ENCODE assay signal across 8 mouse cellular contexts in the genomic region with DNA sequence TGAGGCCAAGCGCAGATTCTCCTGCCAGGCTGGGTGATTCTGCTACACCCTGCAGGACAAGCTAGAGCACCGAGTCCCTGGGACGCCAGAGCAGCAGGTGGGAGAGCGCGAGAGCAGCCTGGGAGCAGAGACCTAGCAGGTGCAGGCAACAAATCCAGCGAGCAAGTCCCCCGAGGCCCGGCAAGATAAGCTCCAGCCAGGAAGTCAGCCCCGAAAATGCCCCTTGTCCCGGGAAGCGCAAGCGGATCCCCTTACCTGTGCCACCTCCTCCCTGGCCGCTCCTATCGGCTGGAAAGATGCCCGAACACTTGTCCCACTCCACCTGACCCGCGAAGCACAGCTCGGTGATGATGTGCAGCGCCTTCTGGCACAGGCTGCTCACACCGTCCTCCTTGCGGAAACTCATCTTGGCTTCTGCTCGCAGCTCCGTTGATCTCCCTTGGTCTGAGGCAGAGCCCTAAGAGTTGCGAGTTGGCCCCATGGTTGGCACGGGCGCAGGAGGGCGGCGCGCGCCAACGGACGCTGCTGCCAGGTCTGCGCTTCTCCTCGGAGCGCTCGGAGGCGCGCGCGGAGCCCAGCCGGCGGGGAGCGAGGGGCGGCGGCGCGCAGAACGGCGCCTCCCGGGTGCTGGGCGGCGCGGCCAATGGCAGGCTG. TPM values are rescaled to one million over a fixed set of nuclear protein-coding genes. Genes with fewer than 3 reads are reported as not detected.
DNase-seq lines count a peak whose midpoint lies in the region; ATAC-seq and TF ChIP-seq lines count a peak whose summit lies in the region.

Gene Syt10, minus strand, starts transcription at position 497 of the 654 bp plus-strand sequence.

- ATAC-seq in liver, embryonic 11.5 days (replicated peaks; ENCODE audit: low FRiP score) = no peak
- ATAC-seq in heart, embryonic 11.5 days (replicated peaks; ENCODE audit: insufficient number of reproducible peaks, low FRiP score, low TSS enrichment) = peak; percentile 59; the same call in 1 of the 2 replicates
- no peak for ATAC-seq in liver, postnatal 0 days

- peak within 1 kb of the TSS; percentile 61 for H3K4me2 ChIP-seq in liver, embryonic 11.5 days
- peak within 1 kb of the TSS; percentile 97 for H3K4me2 ChIP-seq in heart, embryonic 11.5 days
- peak within 1 kb of the TSS; percentile 60 for H3K4me2 ChIP-seq in liver, postnatal 0 days (ENCODE audit: low read depth, low read length)

- WGBS in liver, embryonic 11.5 days = 2% methylated on average over 53 of the region's 53 CpGs
- 2% methylated on average over 53 of the region's 53 CpGs for WGBS in heart, embryonic 11.5 days (ENCODE audit: insufficient replicate concordance)
- WGBS in liver, postnatal 0 days (ENCODE audit: insufficient replicate concordance) = 2% methylated on average over 49 of the region's 53 CpGs

- H3K27me3 ChIP-seq in liver, embryonic 11.5 days (replicated peaks; ENCODE audit: control insufficient read depth, insufficient read depth, low read length) = peaks cover 24% of the 10 kb centered on the region
- peaks cover 33% of the 10 kb centered on the region for H3K27me3 ChIP-seq in heart, embryonic 11.5 days (ENCODE audit: control insufficient read depth, insufficient read depth, low read length)
- H3K27me3 ChIP-seq in liver, postnatal 0 days (ENCODE audit: insufficient read depth, low read length) = peaks cover 24% of the 10 kb centered on the region

- no peaks in the 10 kb centered on the region for H3K4me1 ChIP-seq in liver, embryonic 11.5 days (replicated peaks; ENCODE audit: control insufficient read depth, insufficient read depth, low read length)
- no peaks in the 10 kb centered on the region for H3K4me1 ChIP-seq in heart, embryonic 11.5 days (ENCODE audit: control insufficient read depth, insufficient read depth, low read length)
- no peaks in the 10 kb centered on the region for H3K4me1 ChIP-seq in liver, postnatal 0 days (ENCODE audit: insufficient read depth)

- no peak within 1 kb of the TSS for H3K27ac ChIP-seq in liver, embryonic 11.5 days (ENCODE audit: low read depth, low read length)
- no peak within 1 kb of the TSS for H3K27ac ChIP-seq in heart, embryonic 11.5 days (ENCODE audit: low read depth, low read length)
- H3K27ac ChIP-seq in liver, postnatal 0 days (ENCODE audit: low read depth) = no peak within 1 kb of the TSS

- H3K9ac ChIP-seq in liver, embryonic 11.5 days (ENCODE audit: low read depth, low read length) = no peak within 1 kb of the TSS
- no peak within 1 kb of the TSS for H3K9ac ChIP-seq in heart, embryonic 11.5 days (ENCODE audit: low read depth, low read length)
- no peak within 1 kb of the TSS for H3K9ac ChIP-seq in liver, postnatal 0 days (replicated peaks)

- no peak for TF ChIP-seq EP300 in liver, postnatal 0 days (IDR thresholded peaks at IDR 0.05; ENCODE audit: low read depth)

- no peaks in the 10 kb centered on the region for H3K9me3 ChIP-seq in liver, embryonic 11.5 days (ENCODE audit: control insufficient read depth, low read length)
- no peaks in the 10 kb centered on the region for H3K9me3 ChIP-seq in heart, embryonic 11.5 days (replicated peaks; ENCODE audit: control insufficient read depth, low read length)
- H3K9me3 ChIP-seq in liver, postnatal 0 days (ENCODE audit: low read length) = no peaks in the 10 kb centered on the region

- peak; percentile 44 for DNase-seq in liver, embryonic 11.5 days (ENCODE audit: low spot score)
- no peak for DNase-seq in liver
- peak; percentile 40 for DNase-seq in embryo, embryonic 10 days (ENCODE audit: low spot score)
- peak; percentile 29 to 67 for DNase-seq in layer of hippocampus, adult 18-20 months (ENCODE audit: low spot score in 2 of 2)
- no peak for DNase-seq in liver, postnatal 0 days
- DNase-seq in right cerebral cortex, postnatal 4 days = peak; percentile 58
- no peak for DNase-seq in urinary bladder, postnatal 25 days (ENCODE audit: low spot score)

- no peak for TF ChIP-seq CTCF in liver, postnatal 0 days (IDR thresholded peaks at IDR 0.05; ENCODE audit: low read depth)

- H3K36me3 ChIP-seq in liver, embryonic 11.5 days (ENCODE audit: control insufficient read depth, insufficient read depth, low read length) = no peaks in the 10 kb centered on the region
- no peaks in the 10 kb centered on the region for H3K36me3 ChIP-seq in heart, embryonic 11.5 days (ENCODE audit: control insufficient read depth, insufficient read depth, low read length)
- H3K36me3 ChIP-seq in liver, postnatal 0 days (replicated peaks; ENCODE audit: insufficient read depth, low read length) = no peaks in the 10 kb centered on the region

- H3K4me3 ChIP-seq in liver, embryonic 11.5 days (ENCODE audit: low read depth, low read length) = peak within 1 kb of the TSS; percentile 35
- H3K4me3 ChIP-seq in heart, embryonic 11.5 days (ENCODE audit: low read depth, low read length) = peak within 1 kb of the TSS; percentile 62
- H3K4me3 ChIP-seq in liver, postnatal 0 days (ENCODE audit: low read depth, low read length) = peak within 1 kb of the TSS; percentile 31

RNA-seq across cellular contexts. Expression of gene Syt10, which starts in this region (rescaled TPM):
- polyA plus RNA-seq in liver, embryonic 11.5 days (2014; fragmentation: Nextera tagmentation; extraction: Ambion mirVana) = not detected in 2 replicates
- 0.11 TPM in 1 of 2 replicates, not detected in the other for polyA plus RNA-seq in heart, embryonic 11.5 days (2014; fragmentation: Nextera tagmentation; extraction: Ambion mirVana)
- total RNA-seq in layer of hippocampus, adult 18-20 months (2021) = 10 to 100 TPM; 19.3 to 21.3 TPM
- not detected in 2 replicates for polyA plus RNA-seq in liver, postnatal 0 days (2015; fragmentation: Nextera tagmentation; extraction: Ambion mirVana)

Comparison
In these comparisons a context has a peak if more than half of its experiments do, and no peak if none do; other contexts are left out.
1. Peak in DNase-seq, H3K4me3 ChIP-seq and H3K4me2 ChIP-seq in liver, embryonic 11.5 days; RNA of the gene not detected or under 1 TPM.
2. Peak in ATAC-seq, H3K4me3 ChIP-seq and H3K4me2 ChIP-seq in heart, embryonic 11.5 days; RNA of the gene not detected or under 1 TPM.
3. DNase-seq: peak in embryo, embryonic 10 days (single experiment), layer of hippocampus, adult 18-20 months (2 of 2) and right cerebral cortex, postnatal 4 days (single experiment); none in liver (single experiment), liver, postnatal 0 days (single experiment) and urinary bladder, postnatal 25 days (single experiment).
4. Peak in every context shown above with its lines, with median percentiles within 50 percentile points of each other: H3K4me2 ChIP-seq and H3K4me3 ChIP-seq.